Comparison of ENCODE assay signal across 24 mouse cellular contexts in the genomic region with DNA sequence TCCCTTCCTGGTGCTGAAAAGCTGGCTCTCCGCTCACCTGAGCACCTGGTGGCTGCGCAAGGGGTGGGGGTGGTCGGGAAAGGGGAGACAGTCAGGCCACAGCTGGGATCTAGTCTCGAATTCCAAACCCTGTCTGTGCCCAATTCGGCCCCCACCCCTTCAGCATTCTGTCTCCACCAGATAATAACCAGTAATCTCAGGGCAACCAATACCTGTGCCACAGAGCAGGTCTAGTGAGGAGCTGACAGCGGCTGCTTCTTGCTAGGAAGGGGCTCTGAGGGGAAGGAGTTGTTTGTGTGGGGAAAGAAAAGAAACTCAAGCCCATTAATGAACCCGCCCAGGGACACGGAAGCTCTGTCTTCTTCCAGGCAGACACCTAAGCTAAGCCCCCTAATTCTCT. TPM values are rescaled to one million over a fixed set of nuclear protein-coding genes. Genes with fewer than 3 reads are reported as not detected.
DNase-seq lines count a peak whose midpoint lies in the region; ATAC-seq lines count a peak whose summit lies in the region.
"Had no signal": no experiment of that assay in that cellular context is flagged by ENCODE, and none has a peak within 500 bp of the region (broad histone marks: within the 10 kb centered on the region; RNA-seq: fewer than 3 reads in every experiment).

No protein-coding gene starts in this region.

- no peak for DNase-seq in embryonic facial prominence, embryonic 11.5 days (ENCODE audit: low spot score)
- no peak for DNase-seq in embryonic facial prominence, embryonic 10.5 days (ENCODE audit: low spot score)
- no peak for DNase-seq in kidney, postnatal 25 days
- DNase-seq in embryonic facial prominence, embryonic 14.5 days (ENCODE audit: low spot score): peak; percentile 43
- DNase-seq in left cerebral cortex, postnatal 10 days (ENCODE audit: extremely low spot score in 1 of 2, low spot score in 2 of 2): no peak
- DNase-seq: B cell, adult 2 months; cerebellum, adult 11-12 months; cerebellum, adult 2 months; cerebellum, adult 9-10 months; cerebellum, postnatal 10 days; cerebellum, postnatal 36 days; embryo, embryonic 11 days; forebrain, postnatal 0 days had no signal

- H3K4me2 ChIP-seq in embryonic facial prominence, embryonic 11.5 days (ENCODE audit: low read depth, low read length): no peak overlapping the region
- no peak overlapping the region for H3K4me2 ChIP-seq in kidney, embryonic 16.5 days (replicated peaks; ENCODE audit: low read depth, low read length)
- no peak overlapping the region for H3K4me2 ChIP-seq in embryonic facial prominence, embryonic 12.5 days (replicated peaks)
- H3K4me2 ChIP-seq in embryonic facial prominence, embryonic 14.5 days (ENCODE audit: low read depth, low read length): no peak overlapping the region
- H3K4me2 ChIP-seq: forebrain, embryonic 13.5 days; forebrain, embryonic 15.5 days had no signal

- H3K4me3 ChIP-seq in embryonic facial prominence, embryonic 11.5 days (ENCODE audit: low read depth, low read length): no peak overlapping the region
- H3K4me3 ChIP-seq in embryonic facial prominence, embryonic 10.5 days: no peak overlapping the region
- no peak overlapping the region for H3K4me3 ChIP-seq in kidney, embryonic 16.5 days (ENCODE audit: low read length)
- H3K4me3 ChIP-seq in embryonic facial prominence, embryonic 12.5 days: no peak overlapping the region
- no peak overlapping the region for H3K4me3 ChIP-seq in embryonic facial prominence, embryonic 14.5 days (ENCODE audit: low read depth, low read length)
- H3K4me3 ChIP-seq: forebrain, embryonic 13.5 days; forebrain, embryonic 15.5 days had no signal

- no peaks in the 10 kb centered on the region for H3K36me3 ChIP-seq in embryonic facial prominence, embryonic 11.5 days (replicated peaks; ENCODE audit: control insufficient read depth, insufficient read depth, low read depth, low read length)
- H3K36me3 ChIP-seq in embryonic facial prominence, embryonic 10.5 days (replicated peaks): no peaks in the 10 kb centered on the region
- H3K36me3 ChIP-seq in kidney, embryonic 16.5 days (ENCODE audit: insufficient read depth, low read length): no peaks in the 10 kb centered on the region
- H3K36me3 ChIP-seq in embryonic facial prominence, embryonic 12.5 days: no peaks in the 10 kb centered on the region
- H3K36me3 ChIP-seq in embryonic facial prominence, embryonic 14.5 days (ENCODE audit: control insufficient read depth, insufficient read depth, low read length): no peaks in the 10 kb centered on the region
- H3K36me3 ChIP-seq: forebrain, embryonic 15.5 days; G1E had no signal

- no peak overlapping the region for H3K9ac ChIP-seq in embryonic facial prominence, embryonic 11.5 days (replicated peaks; ENCODE audit: low read length)
- H3K9ac ChIP-seq in kidney, embryonic 16.5 days (replicated peaks; ENCODE audit: low read length): 0 out of 2 replicates have a peak overlapping the region, but pooled peaks have one; percentile 8
- H3K9ac ChIP-seq in embryonic facial prominence, embryonic 12.5 days: no peak overlapping the region
- H3K9ac ChIP-seq in embryonic facial prominence, embryonic 14.5 days (ENCODE audit: low read depth, low read length): no peak overlapping the region
- H3K9ac ChIP-seq: forebrain, embryonic 13.5 days; forebrain, embryonic 15.5 days; forebrain, postnatal 0 days had no signal

- no peak overlapping the region for H3K27ac ChIP-seq in embryonic facial prominence, embryonic 11.5 days (replicated peaks; ENCODE audit: low read depth, low read length)
- no peak overlapping the region for H3K27ac ChIP-seq in embryonic facial prominence, embryonic 10.5 days (replicated peaks)
- no peak overlapping the region for H3K27ac ChIP-seq in kidney, embryonic 16.5 days (ENCODE audit: low read length)
- H3K27ac ChIP-seq in embryonic facial prominence, embryonic 12.5 days: no peak overlapping the region
- no peak overlapping the region for H3K27ac ChIP-seq in embryonic facial prominence, embryonic 14.5 days (replicated peaks; ENCODE audit: low read depth, low read length)
- H3K27ac ChIP-seq: forebrain, embryonic 13.5 days; forebrain, embryonic 15.5 days had no signal

- WGBS in embryonic facial prominence, embryonic 11.5 days: 14% methylated on average over 8 of the region's 8 CpGs
- 13% methylated on average over 8 of the region's 8 CpGs for WGBS in embryonic facial prominence, embryonic 10.5 days
- 14% methylated on average over 6 of the region's 8 CpGs for WGBS in kidney, embryonic 16.5 days
- 16% methylated on average over 6 of the region's 8 CpGs for WGBS in embryonic facial prominence, embryonic 12.5 days
- 5% methylated on average over 6 of the region's 8 CpGs for WGBS in embryonic facial prominence, embryonic 14.5 days

- 0 out of 2 replicates have a peak, but pooled peaks have one; percentile 12 for ATAC-seq in embryonic facial prominence, embryonic 11.5 days (replicated peaks; ENCODE audit: insufficient number of reproducible peaks, low FRiP score, low TSS enrichment, low read depth)
- ATAC-seq in kidney, embryonic 16.5 days (ENCODE audit: low FRiP score, low TSS enrichment): no peak
- ATAC-seq in embryonic facial prominence, embryonic 12.5 days (ENCODE audit: insufficient number of reproducible peaks, insufficient read depth, low FRiP score, low TSS enrichment): 0 out of 2 replicates have a peak, but pooled peaks have one; percentile 12
- peak; percentile 76; the same call in 1 of the 2 replicates for ATAC-seq in embryonic facial prominence, embryonic 14.5 days (ENCODE audit: low read depth)
- ATAC-seq: activated CD4-positive, CD25-positive, alpha-beta regulatory T cell, adult 4 months; CD4-positive, CD25-positive, alpha-beta regulatory T cell, adult 4 months; forebrain, embryonic 13.5 days; forebrain, embryonic 15.5 days; forebrain, postnatal 0 days; Patski had no signal

- H3K9me3 ChIP-seq in embryonic facial prominence, embryonic 11.5 days (replicated peaks; ENCODE audit: control insufficient read depth, low read length): no peaks in the 10 kb centered on the region
- no peaks in the 10 kb centered on the region for H3K9me3 ChIP-seq in embryonic facial prominence, embryonic 10.5 days
- no peaks in the 10 kb centered on the region for H3K9me3 ChIP-seq in kidney, embryonic 16.5 days (ENCODE audit: low read length)
- no peaks in the 10 kb centered on the region for H3K9me3 ChIP-seq in embryonic facial prominence, embryonic 12.5 days
- no peaks in the 10 kb centered on the region for H3K9me3 ChIP-seq in embryonic facial prominence, embryonic 14.5 days (ENCODE audit: control insufficient read depth, low read length)
- H3K9me3 ChIP-seq: forebrain, embryonic 13.5 days; forebrain, embryonic 15.5 days; G1E had no signal

- no peaks in the 10 kb centered on the region for H3K4me1 ChIP-seq in embryonic facial prominence, embryonic 11.5 days (ENCODE audit: control insufficient read depth, insufficient read depth, low read length)
- peaks cover 33% of the 10 kb centered on the region for H3K4me1 ChIP-seq in embryonic facial prominence, embryonic 10.5 days
- peaks cover 15% of the 10 kb centered on the region; the same call in 1 of the 2 replicates for H3K4me1 ChIP-seq in kidney, embryonic 16.5 days (ENCODE audit: insufficient read depth, low read length)
- peaks cover 16% of the 10 kb centered on the region for H3K4me1 ChIP-seq in embryonic facial prominence, embryonic 12.5 days
- H3K4me1 ChIP-seq in embryonic facial prominence, embryonic 14.5 days (ENCODE audit: control insufficient read depth, insufficient read depth, low read length): peaks cover 3% of the 10 kb centered on the region

- H3K27me3 ChIP-seq in embryonic facial prominence, embryonic 11.5 days (ENCODE audit: control insufficient read depth, insufficient read depth, low read length): peaks cover 2% of the 10 kb centered on the region
- H3K27me3 ChIP-seq in embryonic facial prominence, embryonic 10.5 days (replicated peaks; ENCODE audit: low read depth, poor library complexity, severe bottlenecking): peaks cover 45% of the 10 kb centered on the region
- H3K27me3 ChIP-seq in kidney, embryonic 16.5 days (ENCODE audit: insufficient read depth, low read length): peaks cover 20% of the 10 kb centered on the region
- H3K27me3 ChIP-seq in embryonic facial prominence, embryonic 12.5 days: peaks cover 32% of the 10 kb centered on the region
- peaks cover 16% of the 10 kb centered on the region for H3K27me3 ChIP-seq in embryonic facial prominence, embryonic 14.5 days (replicated peaks; ENCODE audit: control insufficient read depth, insufficient read depth, low read length)
- H3K27me3 ChIP-seq: Patski had no signal

- intact Hi-C loops in left cerebral cortex, postnatal 10 days (cut with DNase I): loop anchor here (5.0 kb wide), 1 partner anchor 36 kb away; no protein-coding TSS in a partner anchor

RNA-seq across cellular contexts. Expression of gene Dnajc7, which starts 31.2 kb away (rescaled TPM):
- polyA plus RNA-seq in embryonic facial prominence, embryonic 11.5 days (2014; fragmentation: Nextera tagmentation; extraction: Ambion mirVana): 80.0 and 83.9 TPM in 2 replicates
- 272 and 279 TPM in 2 replicates for polyA plus RNA-seq in embryonic facial prominence, embryonic 10.5 days (2016; fragmentation: Nextera tagmentation; extraction: Ambion mirVana)
- polyA plus RNA-seq in kidney, embryonic 16.5 days (2015; fragmentation: Nextera tagmentation; extraction: Ambion mirVana): 235 and 267 TPM in 2 replicates
- 280 and 292 TPM in 2 replicates for polyA plus RNA-seq in embryonic facial prominence, embryonic 12.5 days (2016; fragmentation: Nextera tagmentation; extraction: Ambion mirVana)
- polyA plus RNA-seq in embryonic facial prominence, embryonic 14.5 days (2014; fragmentation: Nextera tagmentation; extraction: Ambion mirVana): 58.2 and 64.5 TPM in 2 replicates
- 100 to 1,000 TPM; 234 to 253 TPM for total RNA-seq in left cerebral cortex, postnatal 10 days (2021)

RNA-seq across cellular contexts. Expression of gene Nkiras2, which starts 32.2 kb away (rescaled TPM):
- 79.5 and 93.0 TPM in 2 replicates for polyA plus RNA-seq in embryonic facial prominence, embryonic 11.5 days (2014; fragmentation: Nextera tagmentation; extraction: Ambion mirVana)
- 77.2 and 81.4 TPM in 2 replicates for polyA plus RNA-seq in embryonic facial prominence, embryonic 10.5 days (2016; fragmentation: Nextera tagmentation; extraction: Ambion mirVana)
- polyA plus RNA-seq in kidney, embryonic 16.5 days (2015; fragmentation: Nextera tagmentation; extraction: Ambion mirVana): 72.8 and 74.8 TPM in 2 replicates
- 80.6 and 83.7 TPM in 2 replicates for polyA plus RNA-seq in embryonic facial prominence, embryonic 12.5 days (2016; fragmentation: Nextera tagmentation; extraction: Ambion mirVana)
- 67.1 and 81.0 TPM in 2 replicates for polyA plus RNA-seq in embryonic facial prominence, embryonic 14.5 days (2014; fragmentation: Nextera tagmentation; extraction: Ambion mirVana)
- total RNA-seq in left cerebral cortex, postnatal 10 days (2021): 10 to 100 TPM; 28.1 to 29.6 TPM

RNA-seq across cellular contexts. Expression of gene Zfp385c, which starts 41.0 kb away (rescaled TPM):
- polyA plus RNA-seq in embryonic facial prominence, embryonic 11.5 days (2014; fragmentation: Nextera tagmentation; extraction: Ambion mirVana): 0.53 and 1.2 TPM in 2 replicates
- polyA plus RNA-seq in embryonic facial prominence, embryonic 10.5 days (2016; fragmentation: Nextera tagmentation; extraction: Ambion mirVana): 1.2 TPM in 2 replicates
- polyA plus RNA-seq in kidney, embryonic 16.5 days (2015; fragmentation: Nextera tagmentation; extraction: Ambion mirVana): 0.32 and 0.69 TPM in 2 replicates
- polyA plus RNA-seq in embryonic facial prominence, embryonic 12.5 days (2016; fragmentation: Nextera tagmentation; extraction: Ambion mirVana): 1.5 and 2.6 TPM in 2 replicates
- polyA plus RNA-seq in embryonic facial prominence, embryonic 14.5 days (2014; fragmentation: Nextera tagmentation; extraction: Ambion mirVana): 1.7 TPM in 2 replicates
- under 1 TPM; 0.21 to 0.75 TPM for total RNA-seq in left cerebral cortex, postnatal 10 days (2021)
- total RNA-seq: adrenal gland, postnatal 14 days; common myeloid progenitor, adult 5-6 weeks had no signal
- polyA plus RNA-seq: forebrain, embryonic 11.5 days; G1E; Patski had no signal

RNA-seq across cellular contexts. Expression of gene Dhx58, which starts 52.9 kb away (rescaled TPM):
- polyA plus RNA-seq in embryonic facial prominence, embryonic 11.5 days (2014; fragmentation: Nextera tagmentation; extraction: Ambion mirVana): 1.2 and 1.8 TPM in 2 replicates
- 3.3 and 3.6 TPM in 2 replicates for polyA plus RNA-seq in embryonic facial prominence, embryonic 10.5 days (2016; fragmentation: Nextera tagmentation; extraction: Ambion mirVana)
- polyA plus RNA-seq in kidney, embryonic 16.5 days (2015; fragmentation: Nextera tagmentation; extraction: Ambion mirVana): 2.6 and 3.2 TPM in 2 replicates
- 2.6 and 3.3 TPM in 2 replicates for polyA plus RNA-seq in embryonic facial prominence, embryonic 12.5 days (2016; fragmentation: Nextera tagmentation; extraction: Ambion mirVana)
- polyA plus RNA-seq in embryonic facial prominence, embryonic 14.5 days (2014; fragmentation: Nextera tagmentation; extraction: Ambion mirVana): 1.7 and 2.0 TPM in 2 replicates
- 1 to 10 TPM; 1.8 to 1.9 TPM for total RNA-seq in left cerebral cortex, postnatal 10 days (2021)
